Mouse (Mus musculus): Measurements from ENCODE around the gene Ccnd3. TPM values are rescaled to one million over a fixed set of nuclear protein-coding genes. Genes with fewer than 3 reads are reported as not detected.

Gene Ccnd3
- polyA plus RNA-seq, 1 experiment from 2014 or later: 546 TPM

DNA sequence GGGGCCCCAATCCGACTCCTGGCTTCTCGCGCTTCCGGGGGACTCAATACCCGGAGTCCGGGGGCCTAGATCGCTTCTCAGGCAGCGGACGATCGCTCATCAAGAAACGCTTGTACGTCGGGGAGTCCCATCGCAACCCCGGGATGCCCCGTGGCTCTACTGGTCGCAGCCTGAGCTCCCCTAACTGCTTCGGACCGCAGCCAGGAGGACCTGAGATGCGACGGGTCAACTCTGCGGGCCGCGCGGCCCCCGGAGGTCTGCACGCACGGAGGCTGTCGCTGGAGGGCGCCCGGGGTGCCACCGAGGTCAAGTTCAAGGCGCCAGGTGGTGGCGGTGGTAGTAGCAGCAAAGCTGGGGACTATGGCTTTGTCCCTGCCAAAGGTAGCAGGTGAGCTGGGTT is 36.4 kb upstream of the Ccnd3 start:
- Histone ChIP-seq H3K4me1 (peaks cover 25% of the 10 kb centered on the region), H3K36me3 (no peaks in the 10 kb centered on the region), H3K27ac (no peak overlapping the region), H3K4me3 (peak overlapping the region; percentile 30), H3K9ac (no peak overlapping the region), H3K9me3 (replicated peaks) (no peaks in the 10 kb centered on the region), H3K4me2 (peak overlapping the region; percentile 58), H3K27me3 (replicated peaks) (peaks cover 85% of the 10 kb centered on the region)
- ATAC-seq: no peak
- WGBS (ENCODE audit: insufficient replicate concordance): 15% methylated on average over 34 of the region's 34 CpGs

DNA sequence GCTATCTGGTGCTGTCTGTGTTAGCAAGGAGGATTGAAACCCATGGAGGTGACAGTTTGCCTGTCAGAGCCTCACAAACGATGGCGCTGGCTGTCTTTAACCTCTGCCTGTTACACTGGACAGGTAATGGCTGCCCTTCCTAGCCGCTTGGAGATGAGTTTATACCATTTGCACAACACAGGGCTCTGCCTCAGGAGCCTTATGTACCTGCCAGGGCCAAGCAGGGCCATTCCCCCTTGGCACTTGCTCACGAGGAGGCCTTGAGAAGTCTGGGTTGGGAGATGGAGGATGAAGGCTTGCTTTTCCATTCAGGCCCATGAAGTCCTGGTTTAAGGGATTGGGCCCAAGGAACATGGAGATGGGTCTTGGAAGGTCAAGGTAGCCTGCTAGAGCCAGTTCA is 35.2 kb upstream of the Ccnd3 start:
- H3K36me3 ChIP-seq: no peaks in the 10 kb centered on the region
- no peak for ATAC-seq
- peaks cover 77% of the 10 kb centered on the region for H3K27me3 ChIP-seq (replicated peaks)
- 63% methylated on average over 4 of the region's 4 CpGs for WGBS (ENCODE audit: insufficient replicate concordance)
- no peak overlapping the region for H3K4me3 ChIP-seq
- H3K4me1 ChIP-seq: peaks cover 21% of the 10 kb centered on the region
- H3K4me2 ChIP-seq: no peak overlapping the region
- H3K9ac ChIP-seq: no peak overlapping the region
- H3K9me3 ChIP-seq (replicated peaks): no peaks in the 10 kb centered on the region
- H3K27ac ChIP-seq: no peak overlapping the region

DNA sequence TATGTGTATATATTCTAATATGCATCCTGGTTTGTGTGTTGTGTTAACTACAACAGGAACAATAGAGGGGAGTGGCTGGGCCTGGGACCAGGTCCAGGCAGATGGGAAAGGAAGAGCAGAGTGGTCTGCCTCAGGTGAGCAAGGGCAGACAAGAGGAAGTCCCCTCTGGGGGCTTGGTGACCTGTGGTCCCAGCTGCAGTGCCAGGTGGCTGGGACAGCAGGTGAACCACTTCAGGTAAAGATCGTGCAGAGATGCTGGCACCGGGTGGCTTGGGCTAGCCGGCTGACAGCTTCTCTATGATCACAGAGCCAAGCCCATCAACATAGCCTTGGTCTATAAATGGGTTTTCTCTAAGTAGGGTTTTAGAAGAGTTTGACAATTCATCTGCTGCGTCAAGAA is 34.7 kb upstream of the Ccnd3 start:
- peaks cover 72% of the 10 kb centered on the region for H3K27me3 ChIP-seq (replicated peaks)
- no peak overlapping the region for H3K27ac ChIP-seq
- no peak overlapping the region for H3K9ac ChIP-seq
- no peak overlapping the region for H3K4me3 ChIP-seq
- H3K9me3 ChIP-seq (replicated peaks): no peaks in the 10 kb centered on the region
- peaks cover 21% of the 10 kb centered on the region for H3K4me1 ChIP-seq
- 81% methylated on average over 4 of the region's 4 CpGs for WGBS (ENCODE audit: insufficient replicate concordance)
- no peaks in the 10 kb centered on the region for H3K36me3 ChIP-seq
- ATAC-seq: no peak
- H3K4me2 ChIP-seq: no peak overlapping the region

DNA sequence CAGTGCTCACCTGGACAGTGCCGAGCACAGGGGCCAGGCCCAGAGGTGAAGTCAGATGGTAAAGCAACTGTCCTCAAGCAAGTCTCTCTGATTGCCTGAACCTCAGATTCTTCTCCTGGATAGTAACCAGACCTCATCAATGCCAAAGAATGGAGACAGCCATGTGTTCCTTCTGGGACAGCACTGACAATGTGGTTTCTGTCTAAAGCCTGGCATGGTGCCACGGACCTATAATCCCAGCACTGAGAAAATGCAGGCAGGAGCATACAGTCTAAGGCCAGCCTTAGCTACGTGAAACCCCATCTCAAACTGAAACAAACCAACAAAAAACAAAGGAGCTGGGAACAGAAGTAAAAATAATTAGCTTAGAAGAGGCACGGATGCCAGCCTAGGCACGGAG is 34.2 kb upstream of the Ccnd3 start:
- no peaks in the 10 kb centered on the region for H3K36me3 ChIP-seq
- ATAC-seq: no peak
- H3K27ac ChIP-seq: no peak overlapping the region
- H3K27me3 ChIP-seq (replicated peaks): peaks cover 68% of the 10 kb centered on the region
- H3K9ac ChIP-seq: no peak overlapping the region
- H3K4me3 ChIP-seq: no peak overlapping the region
- H3K4me1 ChIP-seq: peaks cover 19% of the 10 kb centered on the region
- 73% methylated on average over 5 of the region's 5 CpGs for WGBS (ENCODE audit: insufficient replicate concordance)
- H3K4me2 ChIP-seq: no peak overlapping the region
- no peaks in the 10 kb centered on the region for H3K9me3 ChIP-seq (replicated peaks)

DNA sequence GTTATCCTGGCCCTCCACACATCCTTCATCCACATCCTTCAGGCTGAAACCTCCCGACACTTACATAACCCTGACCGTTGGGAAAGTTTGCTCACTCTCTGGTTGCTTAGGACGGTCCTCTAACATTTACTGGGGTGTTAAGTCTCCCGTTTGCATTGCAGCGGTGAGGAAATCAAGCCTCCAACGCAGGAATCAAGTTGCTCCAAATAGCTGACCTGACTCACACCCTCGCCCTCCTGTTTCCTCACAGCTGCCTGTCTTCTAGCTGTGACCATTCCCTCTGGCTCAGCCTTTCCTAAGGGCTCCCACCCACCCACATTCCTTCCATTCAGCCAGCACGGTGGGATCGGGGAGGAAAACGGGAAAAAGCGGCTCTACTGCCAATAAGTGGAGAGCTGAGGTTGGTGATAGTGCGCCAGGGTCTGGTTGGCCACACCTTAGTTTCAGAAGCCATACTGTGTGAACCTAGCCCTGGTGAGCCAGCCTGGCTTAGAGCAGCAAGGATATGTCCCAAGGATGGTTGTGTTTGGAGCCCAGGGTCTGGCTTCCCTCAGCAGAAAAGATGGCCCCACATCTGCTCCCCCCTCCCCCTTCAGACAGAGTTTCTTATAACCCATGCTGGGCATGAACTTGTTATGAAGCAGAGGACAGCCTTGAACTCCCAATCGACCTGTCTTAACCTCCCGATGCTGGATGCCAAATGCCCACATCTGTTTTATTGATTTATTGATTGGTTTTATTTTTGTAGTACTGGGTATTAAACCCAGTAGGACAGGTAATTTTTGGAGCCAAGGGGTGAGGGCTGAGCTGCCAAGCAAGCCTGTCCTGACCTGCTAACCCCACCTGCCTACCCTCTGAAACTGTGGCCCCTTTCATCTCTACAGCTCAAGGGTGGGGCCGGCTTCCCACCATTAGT is 32.2 kb upstream of the Ccnd3 start:
- Histone ChIP-seq H3K27ac (no peak overlapping the region; the same call in 1 of the 2 replicates), H3K4me2 (no peak overlapping the region), H3K9ac (no peak overlapping the region), H3K4me1 (peaks cover 12% of the 10 kb centered on the region), H3K9me3 (replicated peaks) (no peaks in the 10 kb centered on the region), H3K36me3 (no peaks in the 10 kb centered on the region), H3K4me3 (no peak overlapping the region), H3K27me3 (replicated peaks) (peaks cover 49% of the 10 kb centered on the region)
- 28% methylated on average over 15 of the region's 15 CpGs for WGBS (ENCODE audit: insufficient replicate concordance)
- ATAC-seq: no peak

DNA sequence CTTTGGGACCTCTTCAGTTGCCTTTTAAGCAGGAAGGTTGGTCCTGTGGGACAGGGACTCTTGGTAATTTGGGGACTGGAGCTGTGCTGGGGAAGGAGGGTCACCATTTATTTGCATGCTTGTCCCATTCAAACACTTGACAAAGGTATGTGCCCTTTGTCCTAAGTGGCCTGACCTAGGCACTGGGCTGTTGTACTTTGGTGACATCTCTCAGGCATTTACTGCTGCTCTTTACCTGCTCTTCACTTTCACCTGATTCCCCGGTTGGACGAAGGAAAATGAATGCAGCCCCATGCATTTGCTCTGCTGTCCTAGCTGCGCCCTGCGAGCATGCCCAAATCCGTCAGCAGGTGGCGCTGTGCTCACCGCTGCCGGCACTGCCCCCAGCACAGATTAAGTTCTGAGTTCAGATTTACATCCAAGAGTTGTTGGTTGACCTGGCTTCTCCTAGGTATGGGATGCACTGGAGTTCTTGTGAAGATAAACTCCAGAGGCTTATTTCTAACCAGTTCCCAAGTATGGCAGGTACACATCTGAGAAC is 31.3 kb upstream of the Ccnd3 start:
- Histone ChIP-seq H3K4me3 (no peak overlapping the region), H3K9me3 (replicated peaks) (no peaks in the 10 kb centered on the region), H3K27me3 (replicated peaks) (peaks cover 41% of the 10 kb centered on the region), H3K9ac (no peak overlapping the region), H3K4me1 (peaks cover 6% of the 10 kb centered on the region), H3K36me3 (no peaks in the 10 kb centered on the region), H3K27ac (no peak overlapping the region; the same call in 1 of the 2 replicates), H3K4me2 (no peak overlapping the region)
- 8% methylated on average over 8 of the region's 8 CpGs for WGBS (ENCODE audit: insufficient replicate concordance)
- no peak for ATAC-seq

DNA sequence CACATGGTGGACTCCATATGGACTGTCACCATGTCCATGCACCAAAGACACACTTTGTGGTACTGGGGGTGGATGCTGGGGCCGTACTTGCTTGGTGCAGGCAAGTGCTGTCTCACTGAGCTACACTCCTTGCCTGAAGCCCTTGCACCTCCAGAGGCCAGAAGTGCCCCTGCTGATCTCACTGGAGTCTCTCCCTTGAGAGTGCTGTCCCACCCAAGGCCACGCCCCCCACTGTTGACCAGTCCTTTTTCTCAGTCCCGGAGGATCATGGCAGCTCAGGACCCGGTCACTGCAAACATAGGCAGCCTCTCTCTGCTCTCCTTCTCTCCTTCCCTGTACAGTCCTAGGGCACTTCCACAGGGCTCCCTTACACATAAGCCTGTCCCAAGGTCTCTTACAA is 30.6 kb upstream of the Ccnd3 start:
- Histone ChIP-seq H3K9me3 (replicated peaks) (no peaks in the 10 kb centered on the region), H3K36me3 (no peaks in the 10 kb centered on the region), H3K4me3 (no peak overlapping the region), H3K4me2 (no peak overlapping the region), H3K9ac (no peak overlapping the region), H3K27me3 (replicated peaks) (peaks cover 33% of the 10 kb centered on the region), H3K4me1 (peaks cover 5% of the 10 kb centered on the region), H3K27ac (no peak overlapping the region)
- WGBS (ENCODE audit: insufficient replicate concordance): 62% methylated on average over 4 of the region's 4 CpGs
- ATAC-seq: no peak

DNA sequence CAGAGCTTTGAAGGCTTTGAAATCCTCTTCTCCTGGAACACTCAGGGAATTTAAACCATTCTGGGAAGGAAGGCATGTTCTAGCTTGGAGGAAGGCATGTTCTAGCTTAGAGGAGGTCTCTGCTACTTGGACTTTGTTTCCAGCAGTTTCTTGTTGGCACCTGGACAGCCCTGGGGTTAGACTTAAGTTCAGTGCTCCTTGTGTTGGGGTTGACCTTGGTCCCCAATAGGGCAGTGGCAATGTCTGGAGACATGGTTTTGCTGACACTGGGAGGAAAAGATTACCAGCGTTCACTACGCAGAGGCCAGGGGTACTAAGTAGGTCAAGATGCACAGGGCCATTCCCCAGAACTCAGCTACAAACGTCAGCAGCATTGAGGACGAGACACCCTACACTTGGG is 29.7 kb upstream of the Ccnd3 start:
- WGBS (ENCODE audit: insufficient replicate concordance): 70% methylated on average over 4 of the region's 4 CpGs
- ATAC-seq: no peak

DNA sequence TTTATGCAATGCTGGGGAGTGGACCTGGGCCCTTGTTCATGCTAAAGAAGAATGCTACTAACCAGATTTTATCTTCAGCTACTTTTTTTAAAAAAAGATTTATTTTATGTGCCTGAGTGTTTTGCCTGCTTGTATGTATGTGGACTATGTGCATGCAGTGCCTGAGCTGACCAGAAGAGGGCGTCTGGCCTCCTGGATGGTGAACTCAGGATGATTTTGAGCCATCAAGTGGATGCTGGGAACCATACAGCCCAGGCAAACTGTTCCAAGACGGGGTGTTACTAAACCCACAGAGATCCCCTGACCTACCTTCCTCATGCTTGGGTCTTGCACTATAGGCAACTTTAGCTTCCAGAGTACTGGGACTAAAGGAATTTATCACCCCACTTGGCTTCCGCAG is 29.1 kb upstream of the Ccnd3 start:
- Histone ChIP-seq H3K9ac (no peak overlapping the region), H3K27ac (no peak overlapping the region), H3K9me3 (replicated peaks) (no peaks in the 10 kb centered on the region), H3K27me3 (replicated peaks) (peaks cover 19% of the 10 kb centered on the region), H3K4me1 (peaks cover 5% of the 10 kb centered on the region), H3K4me2 (no peak overlapping the region), H3K36me3 (no peaks in the 10 kb centered on the region), H3K4me3 (no peak overlapping the region)
- ATAC-seq: no peak
- whole genome bisulfite sequencing (ENCODE audit: insufficient replicate concordance): 57% methylated on average over 3 of the region's 3 CpGs

More for the DNA sequence above, 29.7 kb upstream of the Ccnd3 start:
- H3K27me3 ChIP-seq (replicated peaks): peaks cover 24% of the 10 kb centered on the region
- no peak overlapping the region for H3K9ac ChIP-seq
- no peaks in the 10 kb centered on the region for H3K9me3 ChIP-seq (replicated peaks)
- no peak overlapping the region for H3K4me2 ChIP-seq
- peaks cover 5% of the 10 kb centered on the region for H3K4me1 ChIP-seq
- no peak overlapping the region for H3K4me3 ChIP-seq
- H3K27ac ChIP-seq: no peak overlapping the region
- no peaks in the 10 kb centered on the region for H3K36me3 ChIP-seq

DNA sequence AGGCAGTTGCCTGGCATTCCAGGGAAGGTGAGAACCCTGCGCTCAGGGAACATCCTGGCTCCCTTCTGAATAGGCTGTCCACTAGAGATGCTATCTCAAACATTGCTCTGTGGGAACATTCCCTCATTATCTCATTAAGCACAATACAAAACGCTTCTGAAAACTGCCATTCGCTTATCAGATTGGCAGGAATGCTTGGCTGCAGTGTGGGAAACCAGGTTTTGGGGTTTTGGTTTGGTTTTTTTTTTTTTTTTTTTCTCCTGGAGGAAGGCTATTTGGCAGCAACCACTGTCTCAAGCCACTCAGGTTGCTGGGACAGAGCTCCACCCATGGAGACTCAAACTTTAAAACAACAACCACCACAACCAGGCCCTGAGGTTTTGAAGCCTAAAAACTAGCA is 25.0 kb upstream of the Ccnd3 start:
- H3K27me3 ChIP-seq (replicated peaks): no peaks in the 10 kb centered on the region
- WGBS (ENCODE audit: insufficient replicate concordance): 33% methylated on average over 3 of the region's 3 CpGs
- no peaks in the 10 kb centered on the region for H3K36me3 ChIP-seq
- H3K4me3 ChIP-seq: no peak overlapping the region
- H3K9ac ChIP-seq: no peak overlapping the region
- H3K27ac ChIP-seq: no peak overlapping the region
- ATAC-seq: no peak
- no peaks in the 10 kb centered on the region for H3K9me3 ChIP-seq (replicated peaks)
- H3K4me1 ChIP-seq: peaks cover 18% of the 10 kb centered on the region
- no peak overlapping the region for H3K4me2 ChIP-seq

DNA sequence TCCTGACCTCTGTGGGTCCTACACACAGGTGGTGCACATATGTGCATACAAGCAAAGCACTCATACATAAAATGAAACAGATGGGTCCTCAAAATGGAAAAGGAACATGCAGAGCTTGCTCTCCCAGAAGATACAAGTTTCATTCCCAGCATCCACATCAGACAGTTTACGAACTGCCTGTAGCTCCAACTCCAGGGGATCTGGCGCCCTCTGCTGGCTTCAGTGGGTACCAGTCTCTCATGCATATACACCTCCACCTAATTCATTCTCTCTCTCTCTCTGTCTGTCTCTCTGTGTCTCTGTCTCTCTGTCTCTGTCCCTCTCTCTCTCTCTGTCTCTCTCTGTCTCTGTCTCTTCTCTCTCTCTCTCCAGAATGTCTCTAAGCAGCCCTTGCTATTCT is 22.4 kb upstream of the Ccnd3 start:
- no peaks in the 10 kb centered on the region for H3K27me3 ChIP-seq (replicated peaks)
- peaks cover 38% of the 10 kb centered on the region for H3K4me1 ChIP-seq
- H3K4me3 ChIP-seq: no peak overlapping the region
- no peak overlapping the region for H3K9ac ChIP-seq
- H3K36me3 ChIP-seq: 0 out of 2 replicates have a peak, but pooled peaks cover 1% of the 10 kb centered on the region
- no peak for ATAC-seq
- H3K27ac ChIP-seq: no peak overlapping the region
- 36% methylated on average over 2 of the region's 2 CpGs for WGBS (ENCODE audit: insufficient replicate concordance)
- no peak overlapping the region for H3K4me2 ChIP-seq
- no peaks in the 10 kb centered on the region for H3K9me3 ChIP-seq (replicated peaks)

DNA sequence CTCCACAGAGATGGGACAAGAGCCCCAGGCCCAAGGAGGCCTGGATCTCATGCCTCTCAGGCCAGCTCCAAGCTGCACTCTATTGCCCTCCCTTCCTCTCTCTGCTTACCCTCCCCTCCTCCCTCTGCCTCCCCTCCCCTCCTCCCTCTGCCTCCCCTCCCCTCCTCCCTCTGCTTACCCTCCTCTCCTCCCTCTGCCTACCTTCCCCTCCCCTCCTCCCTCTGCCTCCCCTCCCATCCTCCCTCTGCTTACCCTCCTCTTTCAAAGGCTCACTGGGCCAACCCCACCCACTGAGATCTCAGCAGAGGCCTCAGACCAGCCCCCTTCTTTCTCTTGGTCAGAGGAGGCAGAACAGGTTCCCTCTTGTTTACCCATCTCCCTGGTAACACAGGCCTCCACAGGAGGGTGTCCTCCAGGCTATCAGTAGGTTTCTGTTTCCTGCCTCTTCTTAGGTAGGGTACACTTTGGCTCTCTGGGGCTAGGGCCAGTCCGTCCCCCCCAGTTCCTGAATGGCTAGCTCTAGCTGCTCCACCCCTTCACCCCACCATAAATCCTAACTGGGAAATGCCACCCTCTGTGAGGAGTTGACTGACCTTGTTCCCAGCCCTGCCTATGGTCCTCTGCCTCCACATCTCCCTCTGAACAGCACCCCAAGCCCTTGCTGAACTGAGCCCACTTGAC is 20.5 kb upstream of the Ccnd3 start:
- peaks cover 20% of the 10 kb centered on the region for H3K36me3 ChIP-seq
- H3K27me3 ChIP-seq (replicated peaks): no peaks in the 10 kb centered on the region
- no peak overlapping the region for H3K4me3 ChIP-seq
- peak overlapping the region; percentile 18 for H3K9ac ChIP-seq
- peak overlapping the region; percentile 31 for H3K4me2 ChIP-seq
- 16% methylated on average over 1 of the region's 1 CpGs for WGBS (ENCODE audit: insufficient replicate concordance)
- H3K9me3 ChIP-seq (replicated peaks): no peaks in the 10 kb centered on the region
- ATAC-seq: peak; percentile 73
- peaks cover 38% of the 10 kb centered on the region for H3K4me1 ChIP-seq
- H3K27ac ChIP-seq: peak overlapping the region; percentile 83

Data from liver, embryonic 12.5 days (tissue).